Mouse (Mus musculus) MEL (cell line): ENCODE measurements around the gene Bahcc1. TPM values are rescaled to one million over a fixed set of nuclear protein-coding genes. Genes with fewer than 3 reads are reported as not detected.

Source experiments
- DNase-seq: peaks from one replicate; pipeline ENCODE4 v3.0.0; 2011; ENCODE audit warnings: low read depth, low spot score
- H3K27ac ChIP-seq: 2 replicates; pipeline ENCODE4 v1.5.1; 2012; ENCODE audit warnings: low read depth, mild to moderate bottlenecking, control low read depth, low read length, moderate library complexity; ENCODE audit not compliant: control insufficient read depth
- H3K27me3 ChIP-seq, 2 experiments: fragments of 150-350 bp in 1 of 2; sonication (generic) in 1 of 2; 2 replicates each; pipeline ENCODE4 v1.6.1; 2012; ENCODE audit warnings: low read length in 2 of 2, mild to moderate bottlenecking in 2 of 2, improper control_type of control experiment in 1 of 2, moderate library complexity in 1 of 2; ENCODE audit not compliant: insufficient read depth in 2 of 2, control insufficient read depth in 1 of 2
- H3K36me3 ChIP-seq, 2 experiments: 2 replicates each; pipeline ENCODE4 v1.6.1; 2012 to 2014; ENCODE audit warnings: low read length in 2 of 2, improper control_type of control experiment in 1 of 2, inconsistent platforms in 1 of 2, mild to moderate bottlenecking in 1 of 2; ENCODE audit not compliant: insufficient read depth in 2 of 2, control insufficient read depth in 1 of 2
- H3K4me1 ChIP-seq, 2 experiments: fragments of 150-350 bp in 1 of 2; sonication (generic) in 1 of 2; 2 replicates each; pipeline ENCODE4 v1.6.1; 2012; ENCODE audit warnings: low read length in 2 of 2, improper control_type of control experiment in 1 of 2, mild to moderate bottlenecking in 1 of 2; ENCODE audit not compliant: insufficient read depth in 2 of 2, control insufficient read depth in 1 of 2
- H3K4me3 ChIP-seq, 2 experiments: fragments of 150-350 bp in 1 of 2; sonication (generic) in 1 of 2; 2 replicates each; pipeline ENCODE4 v1.5.1; 2012; ENCODE audit warnings: low read depth in 2 of 2, low read length in 2 of 2, mild to moderate bottlenecking in 2 of 2, moderate library complexity in 2 of 2, control low read depth in 1 of 2, improper control_type of control experiment in 1 of 2; ENCODE audit not compliant: control insufficient read depth in 1 of 2, insufficient read depth in 1 of 2
- H3K79me2 ChIP-seq: 2 replicates; pipeline ENCODE4 v1.6.1; 2012; ENCODE audit warnings: mild to moderate bottlenecking, low read length, moderate library complexity; ENCODE audit not compliant: control insufficient read depth, poor library complexity, insufficient read depth
- H3K9ac ChIP-seq: 2 replicates; pipeline ENCODE4 v1.6.1; 2012; ENCODE audit warnings: low read depth, mild to moderate bottlenecking, control low read depth, low read length, moderate library complexity; ENCODE audit not compliant: control insufficient read depth, poor library complexity, severe bottlenecking
- H3K9me3 ChIP-seq: fragments of 150-350 bp; sonication (generic); replicated peaks from 2 replicates; pipeline ENCODE4 v1.6.1; 2012; ENCODE audit warnings: mild to moderate bottlenecking, low read length, improper control_type of control experiment, moderate library complexity; ENCODE audit not compliant: insufficient read depth
- CHD1 ChIP-seq: IDR thresholded peaks from 2 replicates; pipeline ENCODE4 v1.6.1; 2012; ENCODE audit warnings: low read depth, mild to moderate bottlenecking, inconsistent platforms, low read length, improper control_type of control experiment
- CHD2 ChIP-seq: IDR thresholded peaks from 2 replicates; pipeline ENCODE4 v1.6.1; 2011; ENCODE audit warnings: low read length, improper control_type of control experiment
- CTCF ChIP-seq, 3 experiments: IDR thresholded peaks in 2 of 3; conservative IDR thresholded peaks in 1 of 3; 2 replicates each; pipeline ENCODE4 v1.5.1; 2011 to 2012; ENCODE audit warnings: low read length in 3 of 3, low read depth in 2 of 3, mild to moderate bottlenecking in 2 of 3, improper control_type of control experiment in 1 of 3, inconsistent platforms in 1 of 3, mixed read lengths in 1 of 3, moderate library complexity in 1 of 3; ENCODE audit not compliant: control insufficient read depth in 1 of 3, insufficient read depth in 1 of 3, poor library complexity in 1 of 3, severe bottlenecking in 1 of 3
- EP300 ChIP-seq, 2 experiments: IDR thresholded peaks; 2 replicates each; pipeline ENCODE4 v1.6.1; 2011; ENCODE audit warnings: improper control_type of control experiment in 2 of 2, low read length in 2 of 2, low read depth in 1 of 2, mild to moderate bottlenecking in 1 of 2
- GATA1 ChIP-seq: IDR thresholded peaks from 2 replicates; pipeline ENCODE4 v1.6.1; 2011; ENCODE audit warnings: low read depth, low read length, improper control_type of control experiment
- MAFK ChIP-seq: IDR thresholded peaks from 2 replicates; pipeline ENCODE4 v1.6.1; 2011; ENCODE audit warnings: low read depth, mild to moderate bottlenecking, low read length, improper control_type of control experiment, borderline replicate concordance
- MAX ChIP-seq: IDR thresholded peaks from 2 replicates; pipeline ENCODE4 v1.6.1; 2011; ENCODE audit warnings: low read length, improper control_type of control experiment
- MYB ChIP-seq: IDR thresholded peaks from 2 replicates; pipeline ENCODE4 v1.6.1; 2011; ENCODE audit warnings: mild to moderate bottlenecking, low read depth, low read length, improper control_type of control experiment
- MYC ChIP-seq: IDR thresholded peaks from 2 replicates; pipeline ENCODE4 v1.6.1; 2011; ENCODE audit warnings: low read depth, mild to moderate bottlenecking, low read length, improper control_type of control experiment, moderate library complexity
- POLR2A ChIP-seq, 2 experiments: IDR thresholded peaks; 2 replicates each; pipeline ENCODE4 v1.6.1; 2011 to 2012; ENCODE audit warnings: low read length in 2 of 2, mild to moderate bottlenecking in 2 of 2, control low read depth in 1 of 2, improper control_type of control experiment in 1 of 2, low read depth in 1 of 2, moderate library complexity in 1 of 2; ENCODE audit not compliant: control insufficient read depth in 1 of 2, insufficient read depth in 1 of 2, poor library complexity in 1 of 2
- RAD21 ChIP-seq: IDR thresholded peaks from 2 replicates; pipeline ENCODE4 v1.6.1; 2011; ENCODE audit warnings: mild to moderate bottlenecking, low read depth, low read length, improper control_type of control experiment
- SMC3 ChIP-seq: IDR thresholded peaks from 2 replicates; pipeline ENCODE4 v1.6.1; 2011; ENCODE audit warnings: low read depth, low read length, improper control_type of control experiment
- TBP ChIP-seq: IDR thresholded peaks from 2 replicates; pipeline ENCODE4 v1.8.0; 2011; ENCODE audit warnings: low read depth, low read length, improper control_type of control experiment
- USF1 ChIP-seq: IDR thresholded peaks from 2 replicates; pipeline ENCODE4 v1.6.1; 2014; ENCODE audit warnings: low read depth, mild to moderate bottlenecking, inconsistent platforms, low read length, improper control_type of control experiment, moderate library complexity
- USF2 ChIP-seq, 2 experiments: IDR thresholded peaks; 2 replicates each; pipeline ENCODE4 v1.6.1; 2011 to 2012; ENCODE audit warnings: improper control_type of control experiment in 2 of 2, low read length in 2 of 2, borderline replicate concordance in 1 of 2, inconsistent platforms in 1 of 2, low read depth in 1 of 2, mild to moderate bottlenecking in 1 of 2; ENCODE audit not compliant: insufficient read depth in 1 of 2
- ZC3H11A ChIP-seq: IDR thresholded peaks from 2 replicates; pipeline ENCODE4 v1.6.1; 2012; ENCODE audit warnings: low read depth, mild to moderate bottlenecking, inconsistent platforms, low read length, improper control_type of control experiment
- ZKSCAN1 ChIP-seq: IDR thresholded peaks from 2 replicates; pipeline ENCODE4 v1.6.1; 2012; ENCODE audit warnings: low read depth, mild to moderate bottlenecking, inconsistent platforms, low read length, improper control_type of control experiment, moderate library complexity
- ZMIZ1 ChIP-seq: IDR thresholded peaks from 2 replicates; pipeline ENCODE4 v1.6.1; 2012; ENCODE audit warnings: low read depth, mild to moderate bottlenecking, inconsistent platforms, low read length, improper control_type of control experiment, moderate library complexity
- polyA plus RNA-seq, 2 experiments: library from polyadenylated mRNA; stranded (reverse) in 1 of 2; unstranded in 1 of 2; fragments of >175 nt in 1 of 2; fragments of >200 nt in 1 of 2; gene quantifications; 2 replicates each; pipeline versions ENCODE4 v1.2.1 to v1.2.4; 2012; ENCODE audit warnings: low replicate concordance in 2 of 2, low read depth in 1 of 2; ENCODE audit not compliant: insufficient read length in 2 of 2, insufficient read depth in 1 of 2, missing spikeins in 1 of 2
- total RNA-seq: library from RNA; depleted of rRNA; stranded (reverse); fragments of 300-350 nt; gene quantifications from 2 replicates; pipeline ENCODE4 v1.2.3, GENCODE M21; 2012

Bahcc1 gene
- total and polyA plus RNA-seq, 3 experiments: 0.04 to 0.26 TPM; not detected in 1

DNA sequence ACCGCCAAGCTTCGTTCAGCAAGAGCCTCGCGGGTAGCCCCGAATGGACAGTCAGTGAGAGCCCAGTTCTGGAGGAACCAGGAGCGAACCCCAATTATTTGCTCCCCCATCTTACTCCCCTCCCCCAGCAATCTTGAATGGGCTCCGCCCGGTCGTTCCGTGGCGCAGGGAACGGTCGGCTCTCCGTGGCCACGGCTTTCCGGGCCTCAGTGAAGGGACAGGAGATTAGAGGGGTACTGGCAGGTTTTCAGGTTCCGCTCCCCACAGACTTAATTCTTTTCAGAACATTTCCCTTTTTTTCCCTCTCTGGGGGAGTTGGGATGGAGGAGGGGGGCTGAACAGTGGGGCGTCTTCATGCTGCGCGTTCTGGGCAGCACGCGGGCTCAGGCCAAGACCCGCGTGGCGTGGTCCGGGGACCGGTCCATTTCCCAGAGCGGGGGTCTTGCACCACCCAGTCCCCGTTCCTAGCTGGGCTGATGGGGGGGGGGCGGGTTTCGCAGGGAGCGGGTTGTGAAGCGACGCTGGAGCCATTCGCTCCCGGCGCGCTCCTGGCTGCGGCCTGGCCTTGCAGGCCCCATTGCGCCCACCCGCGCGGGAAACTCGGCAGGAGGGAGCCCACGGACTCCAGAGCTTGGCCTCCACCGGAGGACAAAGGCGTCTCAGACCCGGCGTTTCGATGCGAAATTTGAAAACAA lies 841 bp downstream of the Bahcc1 start:
- peaks cover 0 to 6% of the 10 kb centered on the region in 2 experiments; a peak in 2 of 4 replicates for H3K36me3 ChIP-seq
- no peak overlapping the region for H3K4me3 ChIP-seq
- peaks cover 10 to 13% of the 10 kb centered on the region in 2 experiments for H3K27me3 ChIP-seq
- H3K9ac ChIP-seq: no peak overlapping the region
- no peak overlapping the region for H3K27ac ChIP-seq
- DNase-seq: no peak
- no peaks in the 10 kb centered on the region for H3K9me3 ChIP-seq
- peaks cover 0 to 7% of the 10 kb centered on the region in 2 experiments; a peak in 2 of 4 replicates for H3K4me1 ChIP-seq
- TF ChIP-seq MAFK: no peak
- no peak for TF ChIP-seq ZKSCAN1
- no peak for TF ChIP-seq RAD21
- TF ChIP-seq USF1: no peak
- TF ChIP-seq ZMIZ1: no peak
- no peak for TF ChIP-seq CHD1
- no peak for TF ChIP-seq GATA1
- no peak for TF ChIP-seq EP300 (IDR thresholded peaks at IDR 0.05; ENCODE audit: low read depth in 1 of 2, low read length in 2 of 2)
- no peak for TF ChIP-seq USF2 (IDR thresholded peaks at IDR 0.05; ENCODE audit: borderline replicate concordance in 1 of 2, insufficient read depth in 1 of 2, low read depth in 1 of 2, low read length in 2 of 2)
- no peak for TF ChIP-seq MYB
- TF ChIP-seq TBP: no peak
- TF ChIP-seq MAX: no peak
- no peak for TF ChIP-seq CTCF (IDR thresholded peaks at IDR 0.05 in 2 of 3, conservative IDR thresholded peaks at IDR 0.05 in 1 of 3; ENCODE audit: control insufficient read depth in 1 of 3, insufficient read depth in 1 of 3, low read depth in 2 of 3, low read length in 3 of 3, poor library complexity in 1 of 3, severe bottlenecking in 1 of 3)
- TF ChIP-seq MYC: no peak
- TF ChIP-seq CHD2: no peak
- H3K79me2 ChIP-seq: no peaks in the 10 kb centered on the region

DNA sequence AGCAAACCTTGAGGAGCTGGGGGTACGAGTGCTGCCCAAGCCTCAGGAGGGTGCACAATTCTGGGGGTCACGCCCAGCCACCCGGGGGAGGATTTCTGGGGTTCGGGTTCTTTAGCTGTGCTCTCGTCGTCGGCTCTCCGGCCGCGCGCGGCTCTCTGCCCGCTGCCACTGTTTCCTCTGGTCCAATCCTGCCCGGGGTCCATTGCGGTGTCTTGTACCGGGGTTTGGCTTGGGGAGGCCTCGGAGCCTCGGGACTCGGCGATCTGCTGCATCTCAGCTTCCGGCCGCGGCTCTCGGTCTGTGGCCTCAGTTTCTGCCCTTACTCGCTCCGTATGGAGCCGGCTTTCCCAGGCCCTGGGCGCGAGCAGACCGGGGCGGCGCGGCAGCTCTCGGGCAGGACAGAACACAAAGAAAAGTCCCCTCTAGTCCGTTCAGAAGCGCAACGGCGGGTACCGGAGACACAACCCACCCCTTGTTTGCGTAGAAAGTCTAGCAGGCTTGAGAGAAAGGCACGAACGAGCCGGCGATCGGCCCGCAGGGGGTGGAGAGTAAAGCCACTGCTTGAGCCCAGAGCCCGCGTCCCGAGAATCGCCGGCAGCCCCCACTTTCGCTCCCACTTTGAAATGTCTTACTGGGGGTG lies 1.5 kb downstream of the Bahcc1 start:
- no peak for DNase-seq
- Histone ChIP-seq H3K27me3 (peaks cover 10 to 11% of the 10 kb centered on the region in 2 experiments), H3K9me3 (no peaks in the 10 kb centered on the region), H3K4me1 (peaks cover 0 to 7% of the 10 kb centered on the region in 2 experiments; a peak in 2 of 4 replicates), H3K27ac (no peak overlapping the region), H3K36me3 (peaks cover 0 to 6% of the 10 kb centered on the region in 2 experiments; a peak in 2 of 4 replicates), H3K79me2 (no peaks in the 10 kb centered on the region), H3K4me3 (no peak overlapping the region), H3K9ac (no peak overlapping the region)
- TF ChIP-seq CHD2 (no peak), ZC3H11A (no peak), USF1 (no peak), RAD21 (no peak), CHD1 (no peak), POLR2A (IDR thresholded peaks at IDR 0.05; ENCODE audit: control insufficient read depth in 1 of 2, insufficient read depth in 1 of 2, low read depth in 1 of 2, low read length in 2 of 2, poor library complexity in 1 of 2) (0 out of 4 replicates have a peak, but pooled peaks of 1 of the 2 experiments have one; percentile 28), SMC3 (no peak), ZKSCAN1 (no peak)
